Mouse (Mus musculus): ENCODE measurements around the gene Sec11a.

DNA sequence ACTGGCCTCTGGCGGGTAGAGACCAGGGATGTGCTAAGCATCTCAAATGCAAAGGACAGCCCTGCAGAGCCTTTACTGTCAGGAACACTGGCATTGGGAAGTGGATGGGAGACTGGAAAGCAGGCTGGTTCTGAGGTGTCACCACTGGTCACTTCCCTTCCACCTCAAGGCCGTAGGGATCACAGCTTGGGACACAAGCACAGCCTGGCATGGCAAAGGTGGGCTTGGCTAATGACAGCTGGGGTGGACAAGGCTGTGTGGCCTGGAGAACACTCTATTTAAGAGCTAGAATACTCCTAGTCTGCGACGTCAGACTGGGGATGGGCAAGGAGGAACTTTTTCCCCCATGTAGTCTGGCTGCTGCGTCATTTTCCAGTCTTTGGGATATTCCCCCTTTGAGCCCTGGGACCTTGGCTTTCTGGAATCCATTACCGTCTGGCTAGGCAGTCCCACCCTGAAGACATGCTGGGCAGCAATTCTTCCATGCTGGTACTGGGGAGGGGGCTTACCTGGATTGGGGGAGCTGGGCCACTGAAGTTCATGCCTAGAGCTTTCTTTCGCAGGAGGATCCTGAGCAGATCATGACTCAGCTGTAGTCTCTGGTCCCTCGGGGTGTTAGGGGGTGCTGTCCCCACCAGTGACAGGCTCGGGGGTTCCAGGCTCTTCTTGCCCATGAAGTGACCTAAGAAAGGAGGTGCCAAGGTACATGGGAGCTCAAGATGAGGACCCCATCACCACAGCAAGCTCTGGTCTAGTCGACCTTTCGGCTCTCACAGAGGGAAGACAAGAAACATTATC lies 43.8 kb downstream of the Sec11a start:
- TF ChIP-seq CTCF (IDR thresholded peaks at IDR 0.05; ENCODE audit: low read depth) = no peak
- TF ChIP-seq EP300 (IDR thresholded peaks at IDR 0.05; ENCODE audit: low read depth) = no peak

Measured in liver, embryonic 14.5 days (tissue).